Mouse (Mus musculus) frontal cortex, adult 2 months (tissue): Measurements from ENCODE around the gene Olfr1024. TPM values are rescaled to one million over a fixed set of nuclear protein-coding genes. Genes with fewer than 3 reads are reported as not detected.

Source experiments
- DNase-seq, 2 experiments: peaks; one replicate each; pipeline ENCODE4 v3.0.0; 2022; ENCODE audit warnings: low spot score in 1 of 2; ENCODE audit errors: extremely low spot score in 1 of 2
- polyA plus RNA-seq: library from polyadenylated mRNA; depleted of rRNA; stranded (reverse); fragments of >200 nt; gene quantifications from 2 replicates; pipeline ENCODE4 v1.2.3, GENCODE M21; 2012; rRNA removed

Gene Olfr1024
- polyA plus RNA-seq, result not detected in 2 replicates

- no peak for DNase-seq
These were observed at the start of gene Olfr1024 for GRCm38 (mm10) chr2:85904952-85905351. Gene Olfr1024 (minus strand): TSS chr2:85905052.

- DNase-seq, result no peak
These were observed 45.3 kb upstream of the Olfr1024 start, which contains the start of gene Olfr1028 for GRCm38 (mm10) chr2:85950137-85950536. Gene Olfr1028 (plus strand): TSS chr2:85950437.

GRCm38 (mm10) chr2:85921258-85921657, 16.4 kb upstream of the Olfr1024 start, which contains the start of gene Olfr1026:
Gene Olfr1026 (plus strand): TSS chr2:85921558.
- DNase-seq, result no peak

- DNase-seq, result no peak
These were observed 10.0 kb upstream of the Olfr1024 start, which contains the start of gene Olfr1025-ps1 for GRCm38 (mm10) chr2:85914893-85915292. Gene Olfr1025-ps1 (plus strand): TSS chr2:85915193.

- no peak for DNase-seq
These were observed 8.3 kb upstream of the Olfr1024 start for GRCm38 (mm10) chr2:85913197-85913596.

- DNase-seq, result no peak
These were observed 19.5 kb downstream of the Olfr1024 start, which contains the start of gene Olfr1023 for GRCm38 (mm10) chr2:85885340-85885739. Gene Olfr1023 (plus strand): TSS chr2:85885640.

- no peak for DNase-seq
These were observed 36.6 kb downstream of the Olfr1024 start, which contains the start of gene Olfr1022 for GRCm38 (mm10) chr2:85868294-85868693. Gene Olfr1022 (plus strand): TSS chr2:85868594.

Other genes with a start within 250 kb of the Olfr1024 start
- gene Olfr154, start 240.6 kb downstream of the Olfr1024 start, polyA plus RNA-seq, result not detected in 2 replicates
- gene Olfr1006, start 226.3 kb downstream of the Olfr1024 start, polyA plus RNA-seq, result not detected in 2 replicates
- not detected in 2 replicates for gene Olfr1008, start 215.6 kb downstream of the Olfr1024 start, polyA plus RNA-seq
- gene Olfr1009, start 189.6 kb downstream of the Olfr1024 start, polyA plus RNA-seq, result 0.06 TPM in 1 of 2 replicates, not detected in the other
- gene Olfr1012, start 142.3 kb downstream of the Olfr1024 start, polyA plus RNA-seq, result not detected in 2 replicates
- 0.10 TPM in 1 of 2 replicates, not detected in the other for gene Olfr1013, start 138.0 kb downstream of the Olfr1024 start, polyA plus RNA-seq
- gene Olfr1014, start 132.3 kb downstream of the Olfr1024 start, polyA plus RNA-seq, result not detected in 2 replicates
- not detected in 2 replicates for gene Olfr1015, start 123.0 kb downstream of the Olfr1024 start, polyA plus RNA-seq
- not detected in 2 replicates for gene Olfr1016, start 102.5 kb downstream of the Olfr1024 start, polyA plus RNA-seq
- 0.27 TPM in 1 of 2 replicates, not detected in the other for gene Olfr1018, start 86.6 kb downstream of the Olfr1024 start, polyA plus RNA-seq
- gene Olfr1019, start 59.6 kb downstream of the Olfr1024 start, polyA plus RNA-seq, result 0.06 TPM in 1 of 2 replicates, not detected in the other
- gene Olfr1020, start 58.0 kb downstream of the Olfr1024 start, polyA plus RNA-seq, result not detected in 2 replicates
- gene Olfr1022, start 36.5 kb downstream of the Olfr1024 start, polyA plus RNA-seq, result not detected in 2 replicates
- not detected in 2 replicates for gene Olfr1023, start 19.4 kb downstream of the Olfr1024 start, polyA plus RNA-seq
- gene Olfr1025-ps1, start 10.1 kb upstream of the Olfr1024 start, polyA plus RNA-seq, result not detected in 2 replicates
- not detected in 2 replicates for gene Olfr1026, start 16.5 kb upstream of the Olfr1024 start, polyA plus RNA-seq
- not detected in 2 replicates for gene Olfr1028, start 45.4 kb upstream of the Olfr1024 start, polyA plus RNA-seq
- gene Olfr1029, start 68.8 kb upstream of the Olfr1024 start, polyA plus RNA-seq, result 0.08 and 0.11 TPM in 2 replicates
- 0.04 TPM in 1 of 2 replicates, not detected in the other for gene Olfr1030, start 74.2 kb upstream of the Olfr1024 start, polyA plus RNA-seq
- not detected in 2 replicates for gene Olfr1031, start 85.3 kb upstream of the Olfr1024 start, polyA plus RNA-seq
- not detected in 2 replicates for gene Olfr1032, start 100.5 kb upstream of the Olfr1024 start, polyA plus RNA-seq
- 0.11 and 0.16 TPM in 2 replicates for gene Olfr1033, start 115.6 kb upstream of the Olfr1024 start, polyA plus RNA-seq
- gene Olfr1034, start 140.8 kb upstream of the Olfr1024 start, polyA plus RNA-seq, result 0.02 TPM in 1 of 2 replicates, not detected in the other
- not detected in 2 replicates for gene Olfr1036, start 168.9 kb upstream of the Olfr1024 start, polyA plus RNA-seq
- not detected in 2 replicates for gene Olfr1037, start 182.3 kb upstream of the Olfr1024 start, polyA plus RNA-seq
- gene Olfr1039, start 230.9 kb upstream of the Olfr1024 start, polyA plus RNA-seq, result not detected in 2 replicates
- not detected in 2 replicates for gene Olfr1040, start 241.7 kb upstream of the Olfr1024 start, polyA plus RNA-seq